Mouse (Mus musculus): Measurements from ENCODE around the gene Slc9a5. TPM values are rescaled to one million over a fixed set of nuclear protein-coding genes. Genes with fewer than 3 reads are reported as not detected.

Gene Slc9a5
- polyA plus RNA-seq, 1 experiment: 7.8 TPM

DNA sequence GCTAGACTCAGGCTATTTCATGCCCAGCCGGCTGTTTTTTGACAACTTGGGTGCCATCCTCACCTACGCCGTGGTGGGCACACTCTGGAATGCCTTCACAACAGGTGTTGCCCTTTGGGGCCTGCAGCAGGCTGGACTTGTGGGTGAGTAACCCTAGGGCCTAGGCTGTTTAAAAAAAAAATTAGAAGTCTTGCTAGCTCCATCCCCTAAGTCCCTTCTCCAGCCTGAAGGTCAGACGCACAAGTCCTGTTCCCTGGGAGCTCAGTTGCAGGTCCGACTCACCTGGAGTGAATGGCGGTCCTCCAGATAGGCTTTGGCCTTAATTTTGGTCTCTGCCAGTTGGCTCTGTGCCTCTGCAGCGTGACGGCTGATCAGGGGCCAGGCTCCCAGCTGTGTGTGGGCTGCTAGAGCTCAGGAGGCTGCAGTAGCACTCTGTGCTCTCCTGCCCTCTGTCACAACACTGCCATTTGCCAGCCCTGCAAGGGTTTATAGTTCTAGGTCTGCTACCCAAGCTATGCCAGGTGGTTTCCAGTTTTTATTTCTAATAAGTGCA is 5.0 kb downstream of the Slc9a5 start:
- TF ChIP-seq CTCF (IDR thresholded peaks at IDR 0.05; ENCODE audit: control insufficient read depth, insufficient read depth, low read length) (no peak), POLR2A (IDR thresholded peaks at IDR 0.05; ENCODE audit: borderline replicate concordance, control insufficient read depth, low read depth, low read length) (no peak)
- H3K4me3 ChIP-seq (replicated peaks; ENCODE audit: control insufficient read depth, low read depth, low read length): no peak overlapping the region
- H3K27ac ChIP-seq (ENCODE audit: control insufficient read depth, insufficient read depth, low read depth, low read length, poor library complexity): no peak overlapping the region
- WGBS: 83% methylated on average over 8 of the region's 8 CpGs
- H3K4me1 ChIP-seq (ENCODE audit: control insufficient read depth, insufficient read depth, low read length): peaks cover 5% of the 10 kb centered on the region; the same call in 1 of the 2 replicates

DNA sequence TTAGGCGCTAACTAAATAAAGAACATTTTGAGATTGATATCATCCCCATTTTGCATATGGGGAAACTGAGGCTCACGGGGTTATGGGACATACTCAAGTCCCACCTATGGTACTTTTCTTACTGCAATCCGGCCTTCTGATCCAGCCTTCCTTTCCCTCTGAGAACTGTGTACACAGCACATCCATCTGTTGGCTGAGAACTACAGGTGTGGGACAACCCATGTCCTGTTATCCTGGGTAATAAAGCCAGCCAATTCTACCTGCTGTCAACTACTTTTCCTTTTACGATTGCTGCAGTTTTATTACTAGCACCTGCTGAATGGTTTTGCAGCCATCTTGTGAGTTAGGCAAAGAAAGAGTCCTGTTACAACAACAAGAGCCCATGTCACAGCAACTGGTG is 5.9 kb downstream of the Slc9a5 start:
- H3K4me3 ChIP-seq (replicated peaks; ENCODE audit: control insufficient read depth, low read depth, low read length): no peak overlapping the region
- no peak for TF ChIP-seq CTCF (IDR thresholded peaks at IDR 0.05; ENCODE audit: control insufficient read depth, insufficient read depth, low read length)
- H3K4me1 ChIP-seq (ENCODE audit: control insufficient read depth, insufficient read depth, low read length): peaks cover 5% of the 10 kb centered on the region; the same call in 1 of the 2 replicates
- WGBS: 90% methylated on average over 4 of the region's 4 CpGs
- 0 out of 2 replicates have a peak overlapping the region, but pooled peaks have one; percentile 19 for H3K27ac ChIP-seq (ENCODE audit: control insufficient read depth, insufficient read depth, low read depth, low read length, poor library complexity)

DNA sequence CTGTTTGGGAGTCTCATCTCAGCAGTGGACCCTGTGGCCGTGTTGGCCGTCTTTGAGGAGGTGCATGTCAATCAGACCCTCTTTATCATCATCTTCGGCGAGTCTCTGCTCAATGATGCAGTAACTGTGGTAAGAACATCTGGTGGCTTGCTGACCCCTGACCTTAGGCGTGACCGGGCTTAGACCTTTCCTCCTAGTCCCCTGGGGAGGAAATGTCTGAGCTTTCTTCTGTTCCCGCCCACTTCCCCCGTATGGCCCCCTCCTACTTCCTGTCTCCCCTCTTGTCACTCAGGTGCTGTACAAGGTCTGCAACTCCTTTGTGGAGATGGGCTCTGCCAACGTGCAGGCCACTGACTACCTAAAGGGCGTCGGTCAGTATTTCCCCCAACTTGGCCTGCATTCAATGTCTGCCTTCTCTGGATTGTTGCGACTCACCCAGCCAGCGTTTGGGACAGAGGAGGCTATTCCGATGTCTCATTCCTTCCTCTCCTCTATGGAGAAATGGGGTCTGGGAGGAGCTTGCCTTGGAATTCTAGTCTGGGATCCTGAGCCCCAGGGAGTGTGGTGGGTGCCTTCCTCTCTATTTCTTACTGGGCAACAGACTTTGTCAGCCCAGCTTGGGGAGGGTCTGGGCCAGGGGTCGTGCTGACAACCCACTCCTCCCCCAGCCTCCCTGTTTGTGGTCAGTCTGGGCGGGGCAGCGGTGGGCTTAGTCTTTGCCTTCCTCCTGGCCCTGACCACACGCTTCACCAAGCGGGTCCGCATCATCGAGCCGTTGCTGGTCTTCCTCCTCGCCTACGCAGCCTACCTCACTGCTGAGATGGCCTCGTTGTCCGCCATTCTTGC is 6.8 kb downstream of the Slc9a5 start:
- TF ChIP-seq CTCF (IDR thresholded peaks at IDR 0.05; ENCODE audit: control insufficient read depth, insufficient read depth, low read length): no peak
- TF ChIP-seq POLR2A (IDR thresholded peaks at IDR 0.05; ENCODE audit: borderline replicate concordance, control insufficient read depth, low read depth, low read length): no peak
- peaks cover 5% of the 10 kb centered on the region; the same call in 1 of the 2 replicates for H3K4me1 ChIP-seq (ENCODE audit: control insufficient read depth, insufficient read depth, low read length)
- H3K27ac ChIP-seq (ENCODE audit: control insufficient read depth, insufficient read depth, low read depth, low read length, poor library complexity): no peak overlapping the region
- H3K4me3 ChIP-seq (replicated peaks; ENCODE audit: control insufficient read depth, low read depth, low read length): no peak overlapping the region
- WGBS: 62% methylated on average over 26 of the region's 26 CpGs

DNA sequence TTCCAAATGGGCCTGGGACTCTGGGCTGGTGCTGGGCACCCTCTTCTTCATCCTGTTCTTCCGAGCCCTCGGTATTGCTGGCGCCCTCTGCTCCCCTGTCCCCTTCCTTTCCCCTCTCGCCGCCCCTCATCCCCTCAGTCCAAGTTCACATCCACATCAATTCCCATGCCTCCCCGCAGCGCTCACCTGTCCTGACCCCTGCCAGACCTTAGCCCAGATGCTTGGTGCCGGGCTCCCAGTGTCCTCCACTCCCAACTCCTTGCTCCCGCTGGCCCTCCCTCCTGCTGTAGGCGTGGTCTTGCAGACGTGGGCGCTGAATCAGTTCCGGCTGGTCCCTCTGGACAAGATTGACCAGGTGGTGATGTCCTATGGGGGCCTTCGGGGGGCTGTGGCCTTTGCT is 8.0 kb downstream of the Slc9a5 start:
- WGBS: 87% methylated on average over 14 of the region's 14 CpGs

DNA sequence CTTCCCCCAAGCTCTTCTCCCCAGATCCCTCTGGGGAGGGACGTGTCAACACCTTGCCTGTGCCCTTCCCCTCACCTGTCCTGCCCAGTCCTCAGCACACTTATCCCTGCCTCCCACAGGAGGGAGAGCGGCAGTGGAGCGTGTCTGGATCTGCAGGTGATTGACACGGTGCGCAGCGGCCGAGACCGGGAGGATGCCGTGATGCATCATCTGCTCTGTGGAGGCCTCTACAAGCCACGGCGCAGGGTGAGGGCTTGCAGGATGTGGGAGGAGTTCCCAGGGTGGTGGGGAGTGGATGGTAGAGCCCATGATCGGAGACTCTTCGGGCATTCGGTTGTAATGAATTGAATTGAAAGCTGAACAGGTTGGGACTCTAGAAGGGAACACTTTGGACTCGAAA is 10.6 kb downstream of the Slc9a5 start:
- 81% methylated on average over 15 of the region's 15 CpGs for WGBS
- Histone ChIP-seq H3K4me3 (replicated peaks; ENCODE audit: control insufficient read depth, low read depth, low read length) (no peak overlapping the region), H3K27ac (ENCODE audit: control insufficient read depth, insufficient read depth, low read depth, low read length, poor library complexity) (no peak overlapping the region), H3K4me1 (ENCODE audit: control insufficient read depth, insufficient read depth, low read length) (peaks cover 5% of the 10 kb centered on the region)
- TF ChIP-seq POLR2A (IDR thresholded peaks at IDR 0.05; ENCODE audit: borderline replicate concordance, control insufficient read depth, low read depth, low read length) (no peak), CTCF (IDR thresholded peaks at IDR 0.05; ENCODE audit: control insufficient read depth, insufficient read depth, low read length) (no peak)

More for the DNA sequence above, 8.0 kb downstream of the Slc9a5 start:
- Histone ChIP-seq H3K27ac (ENCODE audit: control insufficient read depth, insufficient read depth, low read depth, low read length, poor library complexity) (no peak overlapping the region), H3K4me3 (replicated peaks; ENCODE audit: control insufficient read depth, low read depth, low read length) (no peak overlapping the region), H3K4me1 (ENCODE audit: control insufficient read depth, insufficient read depth, low read length) (peaks cover 5% of the 10 kb centered on the region; the same call in 1 of the 2 replicates)
- TF ChIP-seq POLR2A (IDR thresholded peaks at IDR 0.05; ENCODE audit: borderline replicate concordance, control insufficient read depth, low read depth, low read length) (no peak), CTCF (IDR thresholded peaks at IDR 0.05; ENCODE audit: control insufficient read depth, insufficient read depth, low read length) (no peak)

DNA sequence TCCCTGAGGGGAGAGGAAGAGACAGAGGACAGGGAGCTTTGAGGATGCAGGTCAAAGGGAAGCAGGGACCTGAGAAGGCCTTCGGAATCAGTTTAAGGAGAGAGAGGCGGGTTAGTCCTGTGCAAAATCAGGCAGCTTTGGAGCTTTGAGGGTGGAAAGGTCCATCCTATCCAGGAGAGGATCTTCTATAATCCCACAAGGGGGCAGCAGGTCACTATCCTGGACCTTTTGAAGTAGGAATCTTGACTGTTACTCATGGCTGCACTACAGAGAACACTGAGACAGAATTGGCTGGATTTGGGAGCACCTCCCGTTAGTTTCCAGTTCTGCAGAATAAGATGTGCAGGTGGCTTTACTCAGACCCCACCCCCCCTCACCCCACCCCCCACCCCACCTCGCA is 11.0 kb downstream of the Slc9a5 start:
- Histone ChIP-seq H3K4me3 (replicated peaks; ENCODE audit: control insufficient read depth, low read depth, low read length) (no peak overlapping the region), H3K27ac (ENCODE audit: control insufficient read depth, insufficient read depth, low read depth, low read length, poor library complexity) (no peak overlapping the region), H3K4me1 (ENCODE audit: control insufficient read depth, insufficient read depth, low read length) (peaks cover 5% of the 10 kb centered on the region)
- WGBS: 71% methylated on average over 4 of the region's 4 CpGs
- TF ChIP-seq CTCF (IDR thresholded peaks at IDR 0.05; ENCODE audit: control insufficient read depth, insufficient read depth, low read length) (no peak), POLR2A (IDR thresholded peaks at IDR 0.05; ENCODE audit: borderline replicate concordance, control insufficient read depth, low read depth, low read length) (no peak)

DNA sequence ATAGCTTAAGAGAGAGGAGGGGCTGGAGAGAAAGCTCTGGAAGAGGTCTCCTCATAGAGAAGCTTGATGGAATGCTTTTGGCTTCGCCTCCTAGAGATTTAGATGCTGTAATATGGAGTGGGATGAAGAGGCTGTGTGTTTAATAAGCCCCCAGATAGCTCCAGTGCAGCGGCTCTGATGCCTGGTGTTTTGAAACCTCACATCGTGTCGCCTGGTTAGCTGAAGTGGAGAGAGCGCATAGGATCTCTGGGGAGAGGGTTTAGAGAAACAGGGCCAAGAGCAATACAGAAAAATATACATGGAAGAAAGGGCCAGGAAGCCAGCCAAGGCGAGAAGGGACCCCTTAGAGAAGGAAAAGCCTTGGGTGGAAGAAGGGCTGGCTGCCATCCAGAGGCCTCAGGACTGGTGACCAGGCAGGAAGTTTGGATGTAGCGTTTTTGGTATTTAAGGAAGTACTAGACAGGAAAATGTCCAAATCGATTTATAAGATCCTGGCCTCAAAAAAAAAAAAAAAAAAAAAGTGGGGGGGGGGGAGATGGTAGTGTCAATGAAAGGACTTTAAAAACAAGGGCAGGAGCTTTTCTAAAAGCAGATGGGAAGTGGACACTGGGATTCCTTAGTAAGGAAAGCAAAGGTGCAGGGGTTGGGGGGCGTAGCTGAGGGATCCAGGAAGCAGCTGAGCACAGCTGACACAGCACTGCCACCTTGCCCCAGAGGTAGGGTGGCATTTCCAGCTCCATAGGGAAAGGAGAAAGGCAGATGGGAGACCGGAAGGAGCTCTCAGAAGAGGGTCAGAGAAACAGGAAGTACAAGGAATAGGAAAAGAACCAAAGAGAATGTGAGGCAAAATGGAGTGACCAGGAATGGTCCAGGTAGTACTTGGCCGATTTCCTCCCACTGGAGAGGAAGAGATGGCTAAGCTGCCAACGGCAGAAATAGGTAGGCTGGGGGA is 13.4 kb downstream of the Slc9a5 start:
- H3K27ac ChIP-seq (ENCODE audit: control insufficient read depth, insufficient read depth, low read depth, low read length, poor library complexity): no peak overlapping the region
- 41% methylated on average over 12 of the region's 12 CpGs for WGBS
- H3K4me1 ChIP-seq (ENCODE audit: control insufficient read depth, insufficient read depth, low read length): no peaks in the 10 kb centered on the region; the same call in none of the 2 replicates
- TF ChIP-seq POLR2A (IDR thresholded peaks at IDR 0.05; ENCODE audit: borderline replicate concordance, control insufficient read depth, low read depth, low read length): no peak
- TF ChIP-seq CTCF (IDR thresholded peaks at IDR 0.05; ENCODE audit: control insufficient read depth, insufficient read depth, low read length): no peak
- no peak overlapping the region for H3K4me3 ChIP-seq (replicated peaks; ENCODE audit: control insufficient read depth, low read depth, low read length)

DNA sequence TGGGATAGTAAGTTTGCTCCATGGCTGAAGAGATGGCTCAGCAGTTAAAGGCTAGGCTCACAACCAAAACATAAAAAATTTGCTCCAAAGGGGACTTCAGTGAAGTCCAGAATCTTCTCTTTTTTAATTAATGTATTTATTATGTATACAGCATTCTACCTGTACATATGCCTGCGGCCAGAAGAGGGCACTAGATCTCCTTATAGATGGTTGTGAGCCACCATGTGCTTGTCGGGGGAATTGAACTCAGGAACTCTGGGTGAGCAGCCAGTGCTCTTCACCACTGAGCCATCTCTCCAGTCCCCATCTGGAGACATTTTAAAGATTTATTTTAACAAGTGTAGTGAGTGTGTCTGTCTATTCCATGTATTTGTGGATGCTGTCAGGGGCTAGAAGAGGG is 18.5 kb downstream of the Slc9a5 start:
- TF ChIP-seq CTCF (IDR thresholded peaks at IDR 0.05; ENCODE audit: control insufficient read depth, insufficient read depth, low read length): peak; percentile 21; the same call in 1 of the 2 replicates
- no peak for TF ChIP-seq POLR2A (IDR thresholded peaks at IDR 0.05; ENCODE audit: borderline replicate concordance, control insufficient read depth, low read depth, low read length)
- WGBS: 57% methylated on average over 2 of the region's 2 CpGs

More for the DNA sequence above, 18.5 kb downstream of the Slc9a5 start:
- Histone ChIP-seq H3K4me1 (ENCODE audit: control insufficient read depth, insufficient read depth, low read length) (no peaks in the 10 kb centered on the region; the same call in 1 of the 2 replicates), H3K4me3 (replicated peaks; ENCODE audit: control insufficient read depth, low read depth, low read length) (no peak overlapping the region), H3K27ac (ENCODE audit: control insufficient read depth, insufficient read depth, low read depth, low read length, poor library complexity) (no peak overlapping the region)
